Mouse (Mus musculus): Measurements from ENCODE around the gene Itln1. TPM values are rescaled to one million over a fixed set of nuclear protein-coding genes. Genes with fewer than 3 reads are reported as not detected.
"Not testable (repeated sequence)": the region's sequence is repeated elsewhere in the genome, so short reads cannot be mapped to it uniquely, and the experiment has no call there.

Gene Itln1
- total and polyA plus RNA-seq, 3 experiments, result not detected

DNA sequence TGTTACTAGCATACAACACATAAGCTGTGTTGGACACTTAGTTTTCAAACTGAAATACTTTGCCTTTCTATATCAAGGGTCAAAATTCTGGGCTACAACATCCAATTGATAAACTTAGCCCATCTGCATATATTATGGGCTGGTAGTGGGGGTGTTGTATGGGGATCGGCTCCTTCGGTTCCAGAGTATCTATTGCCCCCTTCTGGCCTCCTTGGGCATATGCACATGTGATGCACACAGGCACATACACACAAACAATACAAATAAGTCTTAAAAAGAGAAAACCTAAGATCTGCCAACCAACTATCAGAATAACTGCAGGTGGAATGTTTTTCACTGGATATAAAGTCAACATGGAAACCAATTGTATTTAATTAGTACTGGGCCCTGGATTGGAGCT lies 21.9 kb downstream of the Itln1 start:
- no peak for DNase-seq

DNA sequence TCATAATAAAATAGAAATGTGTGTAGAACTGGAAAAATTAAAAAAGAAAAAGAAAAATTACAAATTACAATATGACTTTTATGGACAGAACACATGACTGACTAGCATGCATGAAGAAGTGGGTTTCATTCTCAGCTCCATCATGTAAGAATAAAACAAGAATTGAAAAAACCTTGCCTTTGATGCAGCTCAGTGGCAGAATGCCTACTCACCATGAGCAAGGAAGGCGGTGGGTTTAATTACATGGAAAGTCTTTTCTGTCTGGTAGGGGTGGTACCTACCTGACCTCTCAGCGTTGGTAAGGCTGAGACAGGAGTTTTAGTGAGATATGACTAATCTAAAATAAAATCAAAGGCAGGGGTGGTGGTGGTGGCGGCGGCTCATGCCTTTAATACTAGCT lies 30.5 kb downstream of the Itln1 start:
- DNase-seq, result no peak

DNA sequence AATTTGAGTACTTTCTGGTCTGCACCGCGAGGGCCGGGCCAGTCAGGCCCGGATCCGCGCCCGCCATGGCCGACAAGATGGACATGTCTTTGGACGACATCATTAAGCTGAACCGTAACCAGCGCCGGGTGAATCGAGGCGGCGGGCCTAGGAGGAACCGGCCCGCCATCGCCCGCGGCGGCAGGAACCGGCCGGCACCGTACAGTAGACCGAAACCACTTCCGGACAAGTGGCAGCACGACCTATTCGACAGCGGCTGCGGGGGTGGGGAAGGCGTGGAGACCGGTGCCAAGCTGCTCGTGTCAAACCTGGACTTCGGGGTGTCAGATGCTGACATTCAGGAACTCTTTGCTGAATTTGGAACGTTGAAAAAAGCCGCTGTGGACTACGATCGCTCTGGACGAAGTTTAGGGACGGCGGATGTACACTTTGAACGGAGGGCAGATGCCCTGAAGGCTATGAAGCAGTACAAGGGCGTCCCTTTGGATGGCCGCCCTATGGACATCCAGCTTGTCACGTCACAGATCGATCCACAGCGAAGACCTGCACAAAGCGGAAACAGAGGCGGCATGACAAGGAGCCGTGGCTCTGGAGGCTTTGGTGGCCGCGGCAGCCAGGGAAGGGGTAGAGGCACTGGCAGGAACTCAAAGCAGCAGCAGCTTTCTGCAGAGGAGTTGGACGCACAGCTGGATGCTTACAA lies 31.4 kb downstream of the Itln1 start:
- peak; percentile 87 for DNase-seq

GRCm38 (mm10) chr1:171503250-171503591 lies 31.9 kb downstream of the Itln1 start, which contains the start of gene Alyref2:
TSS of gene Alyref2 (plus strand) at chr1:171503478.
- DNase-seq, result peak; percentile 96

- DNase-seq, result peak; percentile 30
Measured at GRCm38 (mm10) chr1:171502388-171503249, 32.5 kb downstream of the Itln1 start.

DNA sequence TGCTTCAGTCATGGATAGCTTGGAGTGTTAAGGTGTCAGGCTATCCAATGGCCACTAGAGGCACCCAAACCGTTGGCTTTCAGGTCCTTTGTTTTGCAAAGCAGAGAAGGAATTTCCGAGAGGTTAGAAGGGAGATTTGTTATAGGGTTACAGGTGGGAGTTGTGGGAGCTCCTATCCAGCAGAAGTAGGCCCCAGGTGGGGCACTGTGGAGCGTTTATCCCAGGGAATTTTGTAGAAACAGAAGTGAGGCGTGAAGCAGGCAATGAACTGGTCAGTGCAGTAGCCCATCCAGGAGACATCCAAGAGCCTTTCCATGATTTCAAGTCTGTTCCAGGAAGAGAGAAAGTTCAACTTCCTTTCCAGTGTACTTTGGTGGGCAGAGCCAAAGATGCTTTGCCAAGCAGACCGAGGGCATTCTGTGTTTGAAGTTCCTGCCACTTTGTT lies 33.4 kb downstream of the Itln1 start:
- DNase-seq, result peak; percentile 38

DNA sequence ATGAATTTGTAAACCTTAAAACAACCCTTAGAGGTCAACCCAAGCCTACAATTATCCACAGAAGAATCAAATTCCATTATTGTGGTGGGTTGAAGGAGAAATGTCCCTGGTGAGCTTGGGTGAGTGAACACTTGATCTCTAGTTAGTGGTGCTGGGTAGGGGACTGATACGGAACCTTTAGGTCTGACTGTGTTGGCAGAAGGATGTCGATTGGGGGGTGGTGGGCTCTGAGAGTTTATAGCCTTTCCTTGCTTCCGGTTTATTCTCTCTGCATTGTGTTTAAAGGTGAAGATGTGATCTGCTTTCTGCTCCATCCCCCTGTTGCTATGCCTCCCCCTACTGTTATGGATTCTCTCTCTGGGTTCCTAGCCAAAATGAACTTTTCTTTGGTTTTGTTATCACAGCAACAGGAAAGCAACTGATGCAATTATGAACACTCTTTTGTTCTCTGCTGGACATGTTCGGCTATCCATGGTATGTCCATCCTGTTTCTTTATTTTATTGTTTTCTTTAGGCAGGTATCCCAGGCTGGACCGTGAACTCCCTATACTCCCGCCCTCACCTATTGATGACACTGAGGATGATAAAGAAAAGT lies 34.0 kb downstream of the Itln1 start:
- no peak for DNase-seq

DNA sequence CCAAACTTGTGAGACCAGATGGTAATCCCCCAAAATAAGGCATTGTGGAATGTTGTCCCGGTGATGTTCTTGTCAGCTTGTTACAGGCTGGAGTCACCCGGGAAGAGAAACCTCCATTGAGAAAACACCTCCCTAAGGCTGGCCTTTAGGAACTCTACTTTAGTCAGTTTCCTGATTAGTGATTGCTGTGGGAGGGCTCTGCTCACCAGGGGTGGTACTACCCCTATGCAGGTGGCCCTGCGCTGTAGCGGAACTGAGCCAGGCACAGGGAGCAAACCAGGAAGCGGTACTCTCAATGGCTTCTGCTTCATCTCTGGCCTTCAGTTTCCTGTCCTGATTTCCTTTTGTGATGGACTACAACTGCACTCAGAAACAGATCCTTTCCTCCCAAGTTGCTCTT lies 35.2 kb downstream of the Itln1 start:
- no peak for DNase-seq

DNA sequence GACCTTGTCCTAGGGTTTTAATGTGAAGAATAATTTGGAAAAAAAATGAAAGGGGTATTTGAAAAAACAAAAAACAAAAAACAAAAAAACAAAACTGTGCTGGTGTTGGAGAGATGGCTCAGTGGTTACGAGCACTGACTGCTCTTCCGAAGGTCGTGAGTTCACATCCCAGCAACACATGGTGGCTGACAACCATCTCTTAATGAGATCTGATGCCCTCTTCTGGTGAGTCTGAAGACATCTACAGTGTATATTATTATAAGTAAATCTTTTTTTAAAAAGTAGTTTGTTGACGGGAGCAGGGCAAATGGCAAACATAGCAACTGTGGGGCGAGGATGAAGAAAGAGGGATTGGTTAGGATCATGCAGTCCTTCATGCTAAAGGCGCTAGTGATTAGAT lies 39.7 kb downstream of the Itln1 start:
- no peak for DNase-seq

GRCm38 (mm10) chr1:171494241-171494640 lies 40.9 kb downstream of the Itln1 start:
- DNase-seq, result no peak

GRCm38 (mm10) chr1:171478968-171479367 lies 56.1 kb downstream of the Itln1 start:
- peak; percentile 73 for DNase-seq

DNA sequence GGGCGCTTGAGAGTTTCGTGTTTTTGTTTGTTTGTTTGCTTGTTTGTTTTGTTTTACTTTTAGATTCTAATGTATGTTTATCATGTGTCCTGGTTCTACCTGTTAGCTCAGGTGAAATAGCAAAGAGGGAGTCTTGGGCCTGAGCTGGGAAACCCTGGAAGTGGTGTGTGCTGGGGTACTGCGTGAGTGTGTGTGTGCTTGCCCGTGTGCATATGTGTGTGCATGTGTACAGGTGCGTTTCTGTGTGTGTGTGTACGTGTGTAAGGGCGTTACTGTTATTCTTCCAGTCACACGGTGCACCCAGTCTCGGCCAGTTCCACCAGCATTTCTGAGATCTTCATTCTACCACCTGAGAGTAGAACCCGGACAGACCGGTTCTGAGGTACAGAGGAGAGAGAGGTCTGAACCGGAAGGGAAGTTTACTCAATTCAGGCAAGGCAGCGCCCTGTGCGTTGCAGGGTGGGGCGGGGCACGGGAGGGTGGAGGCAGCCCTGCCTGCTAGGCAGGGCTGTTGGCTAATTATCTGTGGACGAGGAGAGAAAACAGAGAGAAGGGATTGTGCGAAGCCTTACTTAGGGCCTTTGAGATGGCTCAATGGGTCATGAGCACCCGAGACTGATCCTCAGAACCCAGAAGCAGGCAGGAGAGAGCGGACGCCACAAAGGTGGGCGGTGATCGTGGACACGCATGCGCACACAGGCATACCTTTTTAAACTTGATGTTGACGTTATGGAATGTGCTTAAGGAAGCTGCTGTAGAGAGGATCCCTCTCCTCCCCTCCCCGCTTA lies 57.1 kb downstream of the Itln1 start:
- peak; percentile 33 for DNase-seq

DNA sequence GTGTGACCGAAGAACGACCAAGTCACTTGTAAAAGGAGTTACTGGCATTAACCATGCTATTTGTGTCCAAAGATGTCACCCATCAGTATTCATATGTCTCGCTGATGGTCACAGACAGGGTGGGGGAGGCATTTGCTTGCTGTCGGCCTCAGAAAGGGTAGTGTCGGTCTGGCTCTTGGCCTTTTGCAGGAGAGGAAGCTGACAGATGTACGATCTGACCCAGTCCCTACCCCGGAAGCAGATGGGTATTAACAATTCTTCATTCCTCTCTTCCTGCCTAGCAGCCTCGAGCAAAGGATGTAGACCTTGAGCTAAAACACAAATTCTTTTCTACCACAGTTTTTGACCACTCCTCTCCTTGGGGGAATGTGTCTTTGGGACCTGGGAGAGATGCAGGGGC lies 58.0 kb downstream of the Itln1 start:
- DNase-seq, result no peak

DNA sequence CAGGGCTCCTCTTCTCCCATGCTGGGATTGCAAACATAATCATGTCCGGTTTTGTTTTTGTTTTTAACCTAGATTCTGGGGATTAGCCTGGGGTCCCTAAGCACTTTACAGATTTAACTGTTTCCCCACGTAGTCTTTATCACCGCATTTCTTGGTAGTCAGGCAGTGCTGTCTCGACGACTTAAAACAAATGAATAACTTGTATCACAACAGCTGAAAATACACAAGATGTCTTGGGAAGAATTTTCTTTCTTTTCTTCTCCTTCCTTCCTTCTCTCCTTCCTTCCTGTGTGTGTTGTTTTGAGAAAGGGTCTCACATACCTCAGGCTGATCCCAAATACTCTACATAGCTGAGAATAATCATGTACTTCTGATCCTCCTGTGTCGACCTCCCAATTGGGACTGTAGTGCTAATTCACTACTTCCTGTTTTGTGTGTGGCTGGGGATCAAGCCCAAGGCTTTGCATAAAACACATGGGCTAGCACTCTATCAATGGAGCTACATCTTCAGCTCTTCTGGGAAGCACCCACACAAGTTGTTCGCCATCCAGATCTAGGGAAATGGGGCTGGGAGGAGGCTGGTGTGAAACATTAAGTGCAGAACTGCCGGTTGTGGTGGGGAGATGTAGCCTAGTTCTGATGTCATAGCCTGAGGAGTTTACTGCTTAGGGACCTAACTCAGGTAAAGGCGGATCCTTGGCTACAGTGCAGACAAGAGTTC lies 61.0 kb downstream of the Itln1 start:
- no peak for DNase-seq

DNA sequence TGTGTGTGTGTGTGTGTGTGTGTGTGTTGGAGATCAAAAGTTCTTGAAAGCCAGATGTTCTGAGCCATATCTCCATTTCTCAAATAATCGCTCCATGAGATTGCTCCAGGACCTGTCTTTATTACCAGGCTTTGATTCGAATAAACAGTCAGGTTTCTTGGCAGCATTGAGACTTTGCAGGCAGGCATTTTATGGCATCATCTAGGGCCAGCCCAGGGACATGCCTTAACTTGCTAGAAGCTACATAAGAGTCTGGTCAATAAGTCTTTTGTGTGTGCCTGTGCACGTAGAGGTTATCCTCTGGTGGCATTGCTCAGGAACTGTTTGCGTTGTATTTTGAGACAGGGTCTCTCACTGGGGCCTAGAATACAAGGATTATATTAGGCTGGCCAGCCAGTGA lies 61.6 kb downstream of the Itln1 start:
- DNase-seq, result no peak

DNA sequence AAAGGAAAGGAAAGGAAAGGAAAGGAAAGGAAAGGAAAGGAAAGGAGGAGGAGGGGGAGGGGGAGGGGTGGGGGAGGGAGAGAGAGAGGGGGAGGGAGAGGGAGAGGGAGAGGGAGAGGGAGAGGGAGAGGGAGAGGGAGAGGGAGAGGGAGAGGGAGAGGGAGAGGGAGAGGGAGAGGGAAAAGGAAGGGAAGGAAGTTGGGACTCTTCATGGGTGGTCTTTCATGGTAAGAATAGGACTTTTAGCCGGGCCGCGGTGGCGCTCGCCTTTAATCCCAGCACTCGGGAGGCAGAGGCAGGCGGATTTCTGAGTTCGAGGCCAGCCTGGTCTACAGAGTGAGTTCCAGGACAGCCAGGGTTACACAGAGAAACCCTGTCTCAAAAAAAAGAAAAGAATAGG lies 63.2 kb downstream of the Itln1 start:
- DNase-seq, result not testable (repeated sequence)

- no peak for DNase-seq
Measured at GRCm38 (mm10) chr1:171471452-171471851, 63.6 kb downstream of the Itln1 start.

- DNase-seq, result peak; percentile 72
Measured at GRCm38 (mm10) chr1:171470896-171471295, 64.2 kb downstream of the Itln1 start.

DNA sequence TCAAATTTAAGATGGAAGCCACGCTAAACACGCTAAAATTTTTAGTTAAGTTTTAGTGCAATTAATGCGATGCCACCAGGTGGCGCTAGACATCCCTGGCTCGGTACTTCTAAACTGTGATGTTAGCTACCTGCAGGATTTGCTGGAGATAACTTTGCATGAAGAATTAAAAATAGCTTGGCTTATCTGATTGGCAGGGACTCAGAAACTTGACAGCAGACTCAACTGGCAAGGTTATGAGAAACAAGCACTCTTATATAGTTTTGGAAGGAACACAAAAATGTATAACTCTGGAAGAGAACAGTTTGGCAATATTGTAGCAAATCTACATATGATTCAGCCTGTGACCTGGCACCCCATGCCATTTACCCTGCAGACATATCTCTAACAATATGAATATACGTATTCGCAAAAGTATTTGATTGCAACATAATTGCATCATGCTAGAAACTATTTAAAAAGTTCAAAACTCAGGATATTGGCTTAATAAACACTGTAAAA lies 64.7 kb downstream of the Itln1 start:
- peak; percentile 62 for DNase-seq

DNA sequence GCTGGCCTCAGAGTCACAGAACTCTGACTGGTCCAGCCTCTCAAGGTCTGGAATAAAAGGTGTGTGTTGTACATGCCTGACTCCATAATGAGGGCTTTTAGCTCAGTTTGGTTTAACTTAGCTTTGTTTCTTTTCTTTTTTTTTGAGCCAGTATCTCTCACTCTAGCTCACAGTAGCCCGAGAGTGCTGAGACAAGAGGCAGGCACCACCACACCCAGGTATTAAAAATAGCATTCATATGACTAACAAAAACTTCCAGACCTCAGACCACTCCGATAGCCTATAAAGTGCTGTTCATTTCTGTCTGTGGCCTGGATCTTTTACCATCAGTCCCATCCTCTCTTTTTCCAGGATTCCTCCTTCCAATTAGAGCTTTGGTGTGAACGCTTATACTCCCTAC lies 65.4 kb downstream of the Itln1 start:
- DNase-seq, result no peak
